15 mouse cellular contexts compared by ENCODE assay signal in genomic region chr13:31911956-31912355, GRCm38 (mm10).
A peak's percentile ranks its signal among the peaks of the same experiment; 100 is the strongest.
DNase-seq lines count a peak whose midpoint lies in the region; ATAC-seq and TF ChIP-seq lines count a peak whose summit lies in the region.
"Had no signal": no experiment of that assay in that cellular context is flagged by ENCODE, and none has a peak within 500 bp of the region (broad histone marks: within the 10 kb centered on the region; RNA-seq: fewer than 3 reads in every experiment).

No protein-coding gene starts in this region.

- H3K36me3 ChIP-seq in hindbrain, embryonic 11.5 days (ENCODE audit: control insufficient read depth, insufficient read depth, low read length): no peaks in the 10 kb centered on the region
- H3K36me3 ChIP-seq in hindbrain, embryonic 16.5 days (ENCODE audit: control insufficient read depth, insufficient read depth, low read length): no peaks in the 10 kb centered on the region
- H3K36me3 ChIP-seq in neural tube, embryonic 15.5 days: no peaks in the 10 kb centered on the region
- H3K36me3 ChIP-seq in embryonic facial prominence, embryonic 11.5 days (replicated peaks; ENCODE audit: control insufficient read depth, insufficient read depth, low read depth, low read length): no peaks in the 10 kb centered on the region; the same call in 1 of the 2 replicates
- no peaks in the 10 kb centered on the region for H3K36me3 ChIP-seq in neural tube, embryonic 11.5 days (ENCODE audit: control insufficient read depth, insufficient read depth, low read length)
- H3K36me3 ChIP-seq: intestine, embryonic 15.5 days; limb, embryonic 15.5 days; lung, embryonic 15.5 days had no signal

- no peaks in the 10 kb centered on the region for H3K4me1 ChIP-seq in hindbrain, embryonic 11.5 days (replicated peaks; ENCODE audit: control insufficient read depth, insufficient read depth, low read length)
- no peaks in the 10 kb centered on the region; the same call in 1 of the 2 replicates for H3K4me1 ChIP-seq in hindbrain, embryonic 16.5 days (ENCODE audit: control insufficient read depth, insufficient read depth, low read depth, low read length)
- H3K4me1 ChIP-seq in neural tube, embryonic 15.5 days: peaks cover 9% of the 10 kb centered on the region; the same call in 1 of the 2 replicates
- peaks cover 4% of the 10 kb centered on the region for H3K4me1 ChIP-seq in embryonic facial prominence, embryonic 11.5 days (ENCODE audit: control insufficient read depth, insufficient read depth, low read length)
- H3K4me1 ChIP-seq in neural tube, embryonic 11.5 days (ENCODE audit: control insufficient read depth, insufficient read depth, low read length): peaks cover 8% of the 10 kb centered on the region; the same call in 1 of the 2 replicates
- H3K4me1 ChIP-seq: lung, embryonic 15.5 days had no signal

- no peaks in the 10 kb centered on the region for H3K27me3 ChIP-seq in hindbrain, embryonic 11.5 days (ENCODE audit: control insufficient read depth, insufficient read depth, low read length)
- no peaks in the 10 kb centered on the region for H3K27me3 ChIP-seq in hindbrain, embryonic 16.5 days (replicated peaks; ENCODE audit: control insufficient read depth, insufficient read depth, low read length)
- no peaks in the 10 kb centered on the region for H3K27me3 ChIP-seq in neural tube, embryonic 15.5 days (replicated peaks)
- H3K27me3 ChIP-seq in embryonic facial prominence, embryonic 11.5 days (ENCODE audit: control insufficient read depth, insufficient read depth, low read length): no peaks in the 10 kb centered on the region
- H3K27me3 ChIP-seq in neural tube, embryonic 11.5 days (ENCODE audit: control insufficient read depth, insufficient read depth, low read length): no peaks in the 10 kb centered on the region
- H3K27me3 ChIP-seq: intestine, embryonic 15.5 days; limb, embryonic 15.5 days; megakaryocyte, embryonic 14.5 days had no signal

- no peak for ATAC-seq in hindbrain, embryonic 11.5 days (ENCODE audit: low FRiP score)
- ATAC-seq in hindbrain, embryonic 16.5 days: no peak; the same call in 1 of the 2 replicates
- ATAC-seq in neural tube, embryonic 15.5 days (ENCODE audit: low FRiP score): no peak
- 0 out of 2 replicates have a peak, but pooled peaks have one; percentile 44 for ATAC-seq in embryonic facial prominence, embryonic 11.5 days (replicated peaks; ENCODE audit: insufficient number of reproducible peaks, low FRiP score, low TSS enrichment, low read depth)
- no peak for ATAC-seq in neural tube, embryonic 11.5 days (ENCODE audit: insufficient read depth, low FRiP score, low TSS enrichment)
- ATAC-seq: CD4-positive, CD25-positive, alpha-beta regulatory T cell, adult 4 months; intestine, embryonic 15.5 days had no signal

- WGBS in hindbrain, embryonic 11.5 days: 14% methylated on average over 5 of the region's 5 CpGs
- WGBS in hindbrain, embryonic 16.5 days: 24% methylated on average over 5 of the region's 5 CpGs
- 23% methylated on average over 5 of the region's 5 CpGs for WGBS in neural tube, embryonic 15.5 days
- WGBS in embryonic facial prominence, embryonic 11.5 days: 4% methylated on average over 5 of the region's 5 CpGs
- 15% methylated on average over 5 of the region's 5 CpGs for WGBS in neural tube, embryonic 11.5 days

- no peak overlapping the region for H3K4me2 ChIP-seq in hindbrain, embryonic 11.5 days (replicated peaks; ENCODE audit: low read depth, low read length)
- H3K4me2 ChIP-seq in hindbrain, embryonic 16.5 days (ENCODE audit: low read length): no peak overlapping the region
- H3K4me2 ChIP-seq in neural tube, embryonic 15.5 days: no peak overlapping the region
- no peak overlapping the region for H3K4me2 ChIP-seq in embryonic facial prominence, embryonic 11.5 days (ENCODE audit: low read depth, low read length)
- no peak overlapping the region for H3K4me2 ChIP-seq in neural tube, embryonic 11.5 days (ENCODE audit: low read depth)
- H3K4me2 ChIP-seq: intestine, embryonic 15.5 days; limb, embryonic 15.5 days; lung, embryonic 15.5 days had no signal

- intact Hi-C loops in left cerebral cortex, adult 2 months (cut with DNase I): no loop called here

- TF ChIP-seq CTCF in left cerebral cortex, adult 2 months (IDR thresholded peaks at IDR 0.05): no peak

- H3K4me3 ChIP-seq in hindbrain, embryonic 11.5 days (ENCODE audit: low read depth, low read length): no peak overlapping the region
- no peak overlapping the region for H3K4me3 ChIP-seq in hindbrain, embryonic 16.5 days (ENCODE audit: low read length)
- no peak overlapping the region for H3K4me3 ChIP-seq in neural tube, embryonic 15.5 days (replicated peaks)
- H3K4me3 ChIP-seq in embryonic facial prominence, embryonic 11.5 days (ENCODE audit: low read depth, low read length): no peak overlapping the region
- no peak overlapping the region for H3K4me3 ChIP-seq in neural tube, embryonic 11.5 days (ENCODE audit: low read depth, low read length)
- no peak overlapping the region for H3K4me3 ChIP-seq in left cerebral cortex, adult 2 months
- H3K4me3 ChIP-seq: intestine, embryonic 15.5 days; limb, embryonic 15.5 days; lung, embryonic 15.5 days; megakaryocyte, embryonic 14.5 days had no signal

- H3K9ac ChIP-seq in hindbrain, embryonic 11.5 days (ENCODE audit: low read depth, low read length): no peak overlapping the region
- no peak overlapping the region for H3K9ac ChIP-seq in hindbrain, embryonic 16.5 days (ENCODE audit: low read depth, low read length)
- no peak overlapping the region for H3K9ac ChIP-seq in neural tube, embryonic 15.5 days (replicated peaks)
- H3K9ac ChIP-seq in embryonic facial prominence, embryonic 11.5 days (replicated peaks; ENCODE audit: low read length): no peak overlapping the region
- no peak overlapping the region for H3K9ac ChIP-seq in neural tube, embryonic 11.5 days (ENCODE audit: low read length)
- H3K9ac ChIP-seq: intestine, embryonic 15.5 days; limb, embryonic 15.5 days; lung, embryonic 15.5 days had no signal

- no peak overlapping the region for H3K27ac ChIP-seq in hindbrain, embryonic 11.5 days (ENCODE audit: low read depth, low read length)
- no peak overlapping the region for H3K27ac ChIP-seq in hindbrain, embryonic 16.5 days (ENCODE audit: low read depth, low read length)
- no peak overlapping the region for H3K27ac ChIP-seq in neural tube, embryonic 15.5 days (replicated peaks)
- no peak overlapping the region for H3K27ac ChIP-seq in embryonic facial prominence, embryonic 11.5 days (replicated peaks; ENCODE audit: low read depth, low read length)
- H3K27ac ChIP-seq in neural tube, embryonic 11.5 days (ENCODE audit: low read depth, low read length): no peak overlapping the region
- H3K27ac ChIP-seq in left cerebral cortex, adult 2 months: no peak overlapping the region
- H3K27ac ChIP-seq: intestine, embryonic 15.5 days; limb, embryonic 15.5 days; lung, embryonic 15.5 days had no signal

- no peaks in the 10 kb centered on the region for H3K9me3 ChIP-seq in hindbrain, embryonic 11.5 days (ENCODE audit: control insufficient read depth, low read length)
- no peaks in the 10 kb centered on the region for H3K9me3 ChIP-seq in hindbrain, embryonic 16.5 days (ENCODE audit: control insufficient read depth, low read length)
- H3K9me3 ChIP-seq in neural tube, embryonic 15.5 days (replicated peaks): no peaks in the 10 kb centered on the region
- no peaks in the 10 kb centered on the region for H3K9me3 ChIP-seq in embryonic facial prominence, embryonic 11.5 days (replicated peaks; ENCODE audit: control insufficient read depth, low read length)
- no peaks in the 10 kb centered on the region for H3K9me3 ChIP-seq in neural tube, embryonic 11.5 days (ENCODE audit: control insufficient read depth, low read length)
- H3K9me3 ChIP-seq: intestine, embryonic 15.5 days; limb, embryonic 15.5 days; lung, embryonic 15.5 days; megakaryocyte, embryonic 14.5 days had no signal

- peak; percentile 29 for DNase-seq in hindbrain, embryonic 11.5 days (ENCODE audit: low spot score)
- peak; percentile 54 for DNase-seq in neural tube, embryonic 10.5 days (ENCODE audit: extremely low spot score, low spot score)
- DNase-seq in embryonic facial prominence, embryonic 11.5 days (ENCODE audit: low spot score): peak; percentile 76
- peak; percentile 20 for DNase-seq in neural tube, embryonic 11.5 days (ENCODE audit: low spot score)
- DNase-seq in left cerebral cortex, adult 2 months (ENCODE audit: extremely low spot score in 1 of 2, low spot score in 2 of 2): no peak
- DNase-seq: adrenal gland, postnatal 36 days; cerebellum, postnatal 36 days; thymus, adult 2 months had no signal

Comparison
In these comparisons a context has a peak if more than half of its experiments do, and no peak if none do; other contexts are left out.
1. DNase-seq: peak in hindbrain, embryonic 11.5 days (single experiment), neural tube, embryonic 10.5 days (single experiment), embryonic facial prominence, embryonic 11.5 days (single experiment) and neural tube, embryonic 11.5 days (single experiment); none in left cerebral cortex, adult 2 months (0 of 2).